Mouse (Mus musculus) gastrocnemius, postnatal 25 days (tissue): ENCODE measurements around the gene Ctnnbl1. TPM values are rescaled to one million over a fixed set of nuclear protein-coding genes. Genes with fewer than 3 reads are reported as not detected.

Experiments
- DNase-seq: peaks from one replicate; pipeline ENCODE4 v3.0.0; 2022
- total RNA-seq, 2 experiments: library from RNA; stranded (reverse); gene quantifications; 1 replicate in 1 of 2; 2 replicates in 1 of 2; pipeline ENCODE4 v1.2.3; 2021

Gene Ctnnbl1
- total RNA-seq, 2 experiments from 2014 or later: 6.7 to 7.3 TPM

DNA sequence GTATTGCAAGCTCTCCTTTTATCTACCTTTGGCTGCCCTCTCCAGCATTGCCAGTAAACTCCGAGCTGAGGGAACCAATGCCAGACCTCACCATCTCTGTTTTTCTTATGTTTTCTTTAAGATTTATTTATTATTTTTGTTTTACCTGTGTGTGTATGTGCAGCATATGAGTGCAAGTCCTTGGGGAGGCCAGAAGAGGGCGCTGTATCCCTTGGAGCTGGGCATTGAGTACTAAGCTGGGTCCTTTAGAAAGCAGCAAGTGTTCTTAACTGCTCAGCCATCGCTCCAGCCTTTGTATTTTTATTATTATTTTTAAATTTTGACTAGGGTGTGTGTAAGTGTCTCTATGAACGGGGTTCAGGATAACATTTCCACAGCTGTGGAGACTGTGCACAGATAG is 199.5 kb downstream of the Ctnnbl1 start:
- DNase-seq: no peak

DNA sequence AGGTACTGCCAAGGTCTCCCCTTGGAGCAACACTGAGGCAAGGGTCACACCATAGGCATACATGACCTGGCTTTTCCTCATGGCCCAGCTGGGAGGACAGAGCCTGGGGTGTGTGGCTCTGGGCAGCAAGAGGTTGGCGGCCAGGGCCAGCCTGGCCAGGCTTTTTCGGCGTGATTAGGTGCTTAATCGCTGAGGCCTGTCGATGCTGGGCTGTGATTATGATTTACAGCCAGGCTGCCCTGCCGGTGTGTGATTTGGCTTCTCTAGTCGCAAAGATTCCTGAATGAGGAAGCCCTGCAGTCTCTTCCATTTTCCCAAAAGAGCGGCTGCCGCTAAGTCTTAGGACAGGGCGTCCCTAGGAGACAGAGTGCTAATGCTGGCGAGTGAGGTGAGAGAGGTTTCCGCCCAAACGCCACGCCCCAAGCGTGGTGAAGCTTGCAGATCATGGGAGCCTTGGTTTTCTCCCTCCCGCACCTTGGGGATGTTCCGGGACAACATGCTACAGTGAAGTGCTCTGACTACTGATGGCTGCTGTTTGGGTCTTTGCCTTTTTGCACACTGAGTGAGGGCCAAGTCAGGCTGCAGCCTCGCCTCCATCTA is 203.5 kb downstream of the Ctnnbl1 start:
- DNase-seq: no peak

Other genes starting within 250 kb of the Ctnnbl1 start
- gene Nnat, start 177.3 kb upstream of the Ctnnbl1 start, total RNA-seq: 10 to 100 TPM in 1 of 2 experiments, 1 to 10 TPM in 1; 1.3 to 49.1 TPM
- gene Blcap, start 166.1 kb upstream of the Ctnnbl1 start, total RNA-seq: 10 to 100 TPM; 19.2 to 20.7 TPM
- not detected for gene Vstm2l, start 177.3 kb downstream of the Ctnnbl1 start, total RNA-seq